Mouse (Mus musculus) lung, adult 2 months (tissue): ENCODE measurements around the gene Smarcd3.

Experiments
- CTCF ChIP-seq: fragments of 200-500 bp; IDR thresholded peaks from 2 replicates; pipeline ENCODE4 v1.5.1; 2011; ENCODE audit warnings: mild to moderate bottlenecking, low read length, control low read depth; ENCODE audit not compliant: insufficient read depth
- POLR2A ChIP-seq: fragments of 200-500 bp; IDR thresholded peaks from 2 replicates; pipeline ENCODE4 v1.6.1; 2011; ENCODE audit warnings: low read depth, mild to moderate bottlenecking, control low read depth, low read length, borderline replicate concordance; ENCODE audit errors: extremely low read depth

- TF ChIP-seq POLR2A (no peak), CTCF (no peak)
Observed at GRCm38 (mm10) chr5:24589511-24590500, 34.4 kb downstream of the Smarcd3 start.
